Mouse (Mus musculus) brain, embryonic 14.5 days (tissue): Measurements from ENCODE around the gene C5ar1.

ENCODE experiments used
- CTCF ChIP-seq: fragments of 200-500 bp; IDR thresholded peaks from 2 replicates; pipeline ENCODE4 v1.5.1; 2012; ENCODE audit warnings: inconsistent platforms, mild to moderate bottlenecking, moderate library complexity, borderline replicate concordance; ENCODE audit not compliant: insufficient read depth, insufficient read length; ENCODE audit errors: extremely low read depth
- POLR2A ChIP-seq: fragments of 200-500 bp; IDR thresholded peaks from 2 replicates; pipeline ENCODE4 v1.6.1; 2012; ENCODE audit warnings: mild to moderate bottlenecking, inconsistent platforms, borderline replicate concordance; ENCODE audit not compliant: poor library complexity, insufficient read depth, insufficient read length, severe bottlenecking; ENCODE audit errors: extremely low read depth

DNA sequence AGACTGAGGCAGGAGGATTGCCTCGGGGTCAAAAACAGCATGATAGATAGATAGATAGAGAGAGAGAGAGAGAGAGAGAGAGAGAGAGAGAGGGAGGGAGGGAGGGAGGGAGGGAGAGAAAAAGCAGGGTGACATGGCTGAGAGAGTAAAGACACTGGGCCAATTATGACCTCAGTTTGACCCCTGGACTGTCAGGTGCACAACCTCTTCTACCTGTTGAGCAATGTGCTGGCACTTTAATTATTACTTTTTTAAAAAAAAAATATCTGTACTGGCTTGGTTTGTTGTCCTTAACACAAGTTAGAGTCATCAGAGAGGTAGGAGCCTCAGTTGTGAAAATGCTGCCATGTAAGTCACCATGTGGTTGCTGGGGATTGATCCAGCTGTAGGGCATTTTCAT, 28.5 kb upstream of the C5ar1 start:
- TF ChIP-seq CTCF (no peak), POLR2A (no peak)
